Comparison of ENCODE assay signal across 34 mouse cellular contexts in genomic region chr13:45106480-45106879, GRCm38 (mm10). TPM values are rescaled to one million over a fixed set of nuclear protein-coding genes. Genes with fewer than 3 reads are reported as not detected.
"Had no signal": no experiment of that assay in that cellular context is flagged by ENCODE, and none has a peak within 500 bp of the region (broad histone marks: within the 10 kb centered on the region; RNA-seq: fewer than 3 reads in every experiment).

No protein-coding gene starts in this region.

- ATAC-seq: hindbrain, embryonic 16.5 days; hindbrain, postnatal 0 days; inflammation-experienced regulatory T-cells, adult 6 months; intestine, embryonic 15.5 days; intestine, embryonic 16.5 days; intestine, postnatal 0 days had no signal

- H3K27ac ChIP-seq: heart, adult 2 months; heart, embryonic 10.5 days; heart, embryonic 13.5 days; heart, embryonic 15.5 days; hindbrain, embryonic 10.5 days; hindbrain, embryonic 12.5 days; hindbrain, embryonic 13.5 days; hindbrain, embryonic 14.5 days; hindbrain, embryonic 15.5 days; hindbrain, postnatal 0 days; intestine, embryonic 15.5 days; layer of hippocampus, adult 2 months; left cerebral cortex, adult 2 months had no signal

- H3K9ac ChIP-seq: heart, embryonic 12.5 days; heart, embryonic 13.5 days; heart, embryonic 15.5 days; hindbrain, embryonic 12.5 days; hindbrain, embryonic 13.5 days; hindbrain, embryonic 14.5 days; hindbrain, embryonic 15.5 days; intestine, embryonic 15.5 days had no signal

- H3K36me3 ChIP-seq: heart, embryonic 10.5 days; heart, embryonic 12.5 days; heart, embryonic 13.5 days; heart, embryonic 15.5 days; hindbrain, embryonic 10.5 days; hindbrain, embryonic 12.5 days; hindbrain, embryonic 13.5 days; hindbrain, embryonic 15.5 days; intestine, embryonic 15.5 days had no signal

- H3K4me2 ChIP-seq: heart, embryonic 11.5 days; heart, embryonic 12.5 days; heart, embryonic 13.5 days; heart, embryonic 15.5 days; hindbrain, embryonic 12.5 days; hindbrain, embryonic 13.5 days; hindbrain, embryonic 14.5 days; hindbrain, embryonic 15.5 days; intestine, embryonic 15.5 days had no signal

- H3K4me3 ChIP-seq: heart, adult 2 months; heart, embryonic 10.5 days; heart, embryonic 12.5 days; heart, embryonic 13.5 days; heart, embryonic 15.5 days; hindbrain, embryonic 10.5 days; hindbrain, embryonic 12.5 days; hindbrain, embryonic 13.5 days; hindbrain, embryonic 15.5 days; intestine, embryonic 15.5 days; layer of hippocampus, adult 2 months; left cerebral cortex, adult 2 months had no signal

- H3K4me1 ChIP-seq: heart, embryonic 10.5 days; heart, embryonic 12.5 days; heart, embryonic 13.5 days; heart, embryonic 15.5 days; hindbrain, embryonic 12.5 days; hindbrain, embryonic 13.5 days; hindbrain, embryonic 15.5 days; intestine, embryonic 15.5 days had no signal

- DNase-seq: heart, adult 18-20 months; heart, adult 2 months; heart, postnatal 10 days; heart, postnatal 14 days; heart, postnatal 36 days; heart, postnatal 4 days; kidney, adult 18-20 months; kidney, adult 2 months; kidney, adult 8-10 months; kidney, adult 9 months; kidney, postnatal 25 days; kidney, postnatal 4 days; layer of hippocampus, adult 9-11 months; layer of hippocampus, postnatal 36 days had no signal

- H3K9me3 ChIP-seq: heart, embryonic 10.5 days; heart, embryonic 12.5 days; heart, embryonic 13.5 days; heart, embryonic 15.5 days; hindbrain, embryonic 10.5 days; hindbrain, embryonic 12.5 days; hindbrain, embryonic 13.5 days; hindbrain, embryonic 15.5 days; intestine, embryonic 15.5 days had no signal

- H3K27me3 ChIP-seq: heart, embryonic 12.5 days; heart, embryonic 13.5 days; heart, embryonic 15.5 days; hindbrain, embryonic 12.5 days; hindbrain, embryonic 13.5 days; hindbrain, embryonic 15.5 days; intestine, embryonic 15.5 days had no signal

RNA-seq across cellular contexts. Expression of gene Gm9817, which starts 28.0 kb away (rescaled TPM):
- polyA plus RNA-seq: heart, adult 2 months; heart, embryonic 10.5 days; heart, embryonic 11.5 days; hindbrain, embryonic 10.5 days; hindbrain, embryonic 11.5 days; hindbrain, embryonic 12.5 days; hindbrain, embryonic 14.5 days; intestine, embryonic 14.5 days; intestine, embryonic 15.5 days; intestine, embryonic 16.5 days; kidney, adult 2 months had no signal
